Mouse (Mus musculus) E14TG2a.4 (cell line): Measurements from ENCODE around the gene St3gal3.

ENCODE experiments used
- H3K27me3 ChIP-seq: 2 replicates; pipeline ENCODE4 v1.6.1; 2014; ENCODE audit warnings: low read length, control low read depth; ENCODE audit not compliant: insufficient read depth
- H3K36me3 ChIP-seq: 2 replicates; pipeline ENCODE4 v1.6.1; 2014; ENCODE audit warnings: low read length, control low read depth; ENCODE audit not compliant: insufficient read depth
- H3K4me1 ChIP-seq: replicated peaks from 2 replicates; pipeline ENCODE4 v1.6.1; 2014; ENCODE audit warnings: low read depth, low read length, control low read depth
- H3K4me3 ChIP-seq: replicated peaks from 2 replicates; pipeline ENCODE4 v1.5.1; 2014; ENCODE audit warnings: mild to moderate bottlenecking, low read length
- H3K9me3 ChIP-seq: 2 replicates; pipeline ENCODE4 v1.6.1; 2014; ENCODE audit warnings: low read length, control low read depth
- CTCF ChIP-seq: conservative IDR thresholded peaks from 2 replicates; pipeline ENCODE4 v1.5.1; 2014; ENCODE audit warnings: low read length
- NANOG ChIP-seq: IDR thresholded peaks from 2 replicates; pipeline ENCODE4 v1.6.1; 2014; ENCODE audit warnings: borderline replicate concordance, low read length, mixed read lengths
- POU5F1 ChIP-seq: IDR thresholded peaks from 2 replicates; pipeline ENCODE4 v1.6.1; 2014; ENCODE audit warnings: low read length, borderline replicate concordance

St3gal3 gene

DNA sequence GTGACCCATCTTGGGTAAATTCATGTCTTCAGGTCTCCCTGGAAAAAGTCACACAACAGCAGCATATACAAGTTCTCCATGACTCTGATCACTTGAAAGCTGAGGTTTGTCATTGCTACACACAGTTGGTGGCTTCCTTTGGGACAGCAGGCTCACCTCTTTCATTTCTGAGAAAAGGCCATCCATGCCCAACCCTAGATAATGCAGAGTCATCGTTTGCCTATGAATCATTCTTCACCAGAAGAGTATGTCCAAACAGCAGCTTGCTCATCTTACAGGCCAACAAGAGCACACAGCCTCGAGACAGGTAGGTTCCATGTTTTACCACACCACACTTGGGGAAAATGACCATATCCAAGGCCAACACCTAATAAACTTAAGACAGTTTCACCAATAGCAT is 45.9 kb downstream of the St3gal3 start:
- Histone ChIP-seq H3K4me1 (peaks cover 18% of the 10 kb centered on the region), H3K4me3 (no peak overlapping the region), H3K27me3 (no peaks in the 10 kb centered on the region), H3K36me3 (peaks cover 4% of the 10 kb centered on the region; the same call in 1 of the 2 replicates), H3K9me3 (no peaks in the 10 kb centered on the region)
- TF ChIP-seq CTCF, result no peak
- no peak for TF ChIP-seq NANOG
- TF ChIP-seq POU5F1, result no peak

DNA sequence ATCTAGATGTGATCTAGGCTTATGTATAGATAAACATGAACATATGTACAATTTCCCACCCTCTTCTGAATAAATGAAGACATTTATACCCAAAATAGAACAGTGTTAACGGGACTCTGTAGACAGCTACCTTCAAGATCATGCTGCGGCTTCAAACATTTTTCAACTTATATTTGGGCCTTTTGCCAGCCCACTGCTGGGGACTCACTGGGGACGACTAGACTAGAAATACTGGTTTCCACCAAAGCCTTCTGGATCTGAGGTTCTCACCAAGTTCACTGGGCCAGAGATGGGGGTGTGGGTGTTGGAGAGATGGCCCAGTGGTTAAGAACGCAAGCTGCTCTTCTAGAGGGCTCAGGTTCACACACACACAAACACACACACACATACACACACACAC is 49.7 kb downstream of the St3gal3 start:
- no peaks in the 10 kb centered on the region for H3K9me3 ChIP-seq
- no peak for TF ChIP-seq NANOG
- TF ChIP-seq CTCF, result no peak
- TF ChIP-seq POU5F1, result no peak
- H3K27me3 ChIP-seq, result no peaks in the 10 kb centered on the region

DNA sequence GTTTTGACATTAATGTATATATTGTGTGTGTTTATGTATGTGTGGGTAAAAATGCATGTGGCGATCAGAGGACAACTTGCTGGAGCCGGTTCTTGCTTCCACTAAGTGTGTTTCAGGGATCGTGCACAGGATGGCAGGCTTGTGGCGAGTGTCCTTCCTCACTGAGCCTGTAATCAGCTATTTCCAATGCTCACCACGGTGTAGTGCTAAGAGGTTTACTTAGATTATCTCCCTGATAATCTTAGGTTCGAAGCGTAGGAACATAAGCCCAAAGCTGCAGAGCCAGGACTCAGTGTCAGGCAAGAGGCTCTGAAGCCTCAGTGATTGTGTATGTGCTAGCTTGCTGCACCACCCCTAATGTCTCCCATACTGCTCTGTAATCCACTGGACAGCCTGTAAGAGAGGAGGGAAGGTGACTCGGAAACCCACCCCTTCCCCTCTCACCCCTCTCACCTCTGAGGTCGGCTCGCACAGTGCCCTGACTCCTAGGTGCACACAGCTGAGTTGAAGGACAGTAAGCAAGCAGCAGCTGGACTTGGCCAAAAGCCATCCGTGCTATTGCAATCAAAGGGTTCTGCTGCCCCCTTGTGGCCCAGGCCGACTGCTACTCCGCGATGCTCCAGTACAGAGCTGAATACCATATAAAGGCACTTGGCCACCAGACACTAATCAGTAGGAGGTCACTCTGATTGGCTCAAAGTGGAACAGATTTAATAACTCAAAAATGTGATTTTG is 51.3 kb downstream of the St3gal3 start:
- peaks cover 21% of the 10 kb centered on the region for H3K4me1 ChIP-seq
- peaks cover 2% of the 10 kb centered on the region; the same call in 1 of the 2 replicates for H3K36me3 ChIP-seq
- H3K9me3 ChIP-seq, result no peaks in the 10 kb centered on the region
- H3K27me3 ChIP-seq, result no peaks in the 10 kb centered on the region
- TF ChIP-seq CTCF (peak; percentile 80), POU5F1 (no peak)
- no peak overlapping the region for H3K4me3 ChIP-seq

More for the DNA sequence above, 49.7 kb downstream of the St3gal3 start:
- no peak overlapping the region for H3K4me3 ChIP-seq
- peaks cover 20% of the 10 kb centered on the region for H3K4me1 ChIP-seq
- peaks cover 4% of the 10 kb centered on the region; the same call in 1 of the 2 replicates for H3K36me3 ChIP-seq

DNA sequence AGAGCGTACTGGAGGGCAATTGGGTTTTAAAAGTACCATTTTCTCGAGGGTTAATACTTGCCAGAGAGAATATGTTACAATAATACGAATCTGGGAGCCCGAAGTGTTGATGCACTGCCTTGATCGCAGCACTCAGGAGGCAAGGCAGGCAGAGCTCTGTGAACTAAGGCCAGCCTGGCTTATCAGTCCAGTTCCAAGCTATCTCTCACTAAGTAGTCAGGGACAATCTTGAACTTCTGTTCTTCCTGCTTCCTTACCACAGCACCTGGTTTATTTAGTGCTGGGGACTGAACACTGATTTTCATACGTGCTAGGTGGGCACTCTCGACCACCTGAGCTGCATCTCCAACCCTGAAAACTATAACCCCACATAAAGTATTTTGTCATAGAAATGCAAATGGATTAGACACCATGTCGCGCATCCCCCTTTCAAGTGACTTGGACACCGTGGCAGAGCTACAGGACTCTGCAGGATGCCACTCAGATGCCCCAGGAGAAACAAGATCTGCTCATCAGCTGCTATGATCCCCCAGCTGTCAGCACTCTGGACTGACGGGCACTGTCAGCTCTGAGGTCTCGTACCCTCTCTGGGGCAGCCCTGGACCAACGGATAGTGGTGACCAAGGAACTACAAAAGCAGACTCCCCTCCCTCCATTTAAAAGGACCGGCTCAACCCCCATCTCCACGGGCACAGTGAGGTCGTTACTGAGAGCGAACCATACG is 52.9 kb downstream of the St3gal3 start:
- Histone ChIP-seq H3K4me1 (peaks cover 34% of the 10 kb centered on the region), H3K36me3 (no peaks in the 10 kb centered on the region), H3K27me3 (no peaks in the 10 kb centered on the region), H3K9me3 (no peaks in the 10 kb centered on the region), H3K4me3 (no peak overlapping the region)
- TF ChIP-seq CTCF (no peak), POU5F1 (no peak), NANOG (no peak)

DNA sequence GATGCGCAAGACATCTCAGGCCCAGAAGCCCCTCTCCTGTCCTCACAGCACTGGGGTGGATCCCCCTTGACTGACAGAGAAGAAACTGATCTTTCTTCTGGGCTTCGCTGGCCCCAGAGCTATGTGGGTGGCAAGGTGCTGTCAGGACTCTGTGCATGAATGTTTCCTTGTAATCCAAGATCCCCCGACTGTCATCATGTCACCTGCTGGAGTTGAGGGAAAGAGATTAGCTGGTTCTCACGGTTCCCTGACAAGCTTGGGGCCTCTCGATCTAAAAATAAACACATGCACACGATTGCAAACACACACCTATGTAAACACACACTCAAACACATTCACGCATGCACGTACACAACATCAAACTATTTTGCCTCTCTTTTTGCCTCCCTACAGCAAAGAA is 54.2 kb downstream of the St3gal3 start:
- Histone ChIP-seq H3K27me3 (no peaks in the 10 kb centered on the region), H3K4me3 (no peak overlapping the region), H3K4me1 (peaks cover 45% of the 10 kb centered on the region), H3K36me3 (no peaks in the 10 kb centered on the region), H3K9me3 (no peaks in the 10 kb centered on the region)
- no peak for TF ChIP-seq CTCF
- no peak for TF ChIP-seq POU5F1
- TF ChIP-seq NANOG, result no peak

DNA sequence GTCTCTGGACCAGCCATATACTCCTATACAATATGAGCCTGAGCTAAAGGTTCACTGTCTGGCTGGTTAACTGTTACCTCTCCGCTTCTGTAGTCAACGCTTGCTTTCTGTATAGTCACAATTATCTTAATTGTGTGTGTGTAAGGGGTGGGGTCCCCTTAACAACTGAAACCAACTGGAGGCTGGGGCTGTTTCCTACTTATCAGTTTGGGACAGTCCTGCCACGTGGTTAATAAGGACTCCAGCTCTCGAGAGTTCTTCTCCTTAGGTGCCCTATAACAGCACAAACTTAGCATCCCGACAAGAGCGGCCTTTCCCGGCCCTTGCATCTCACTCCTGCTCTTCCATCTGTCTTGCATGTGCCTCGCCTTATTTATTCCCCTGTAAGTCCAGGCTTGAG is 55.5 kb downstream of the St3gal3 start:
- no peak for TF ChIP-seq POU5F1
- no peak for TF ChIP-seq CTCF
- no peak for TF ChIP-seq NANOG
- Histone ChIP-seq H3K27me3 (no peaks in the 10 kb centered on the region), H3K4me1 (peaks cover 48% of the 10 kb centered on the region), H3K36me3 (no peaks in the 10 kb centered on the region), H3K4me3 (no peak overlapping the region), H3K9me3 (0 out of 2 replicates have a peak, but pooled peaks cover under 1% of the 10 kb centered on the region)

DNA sequence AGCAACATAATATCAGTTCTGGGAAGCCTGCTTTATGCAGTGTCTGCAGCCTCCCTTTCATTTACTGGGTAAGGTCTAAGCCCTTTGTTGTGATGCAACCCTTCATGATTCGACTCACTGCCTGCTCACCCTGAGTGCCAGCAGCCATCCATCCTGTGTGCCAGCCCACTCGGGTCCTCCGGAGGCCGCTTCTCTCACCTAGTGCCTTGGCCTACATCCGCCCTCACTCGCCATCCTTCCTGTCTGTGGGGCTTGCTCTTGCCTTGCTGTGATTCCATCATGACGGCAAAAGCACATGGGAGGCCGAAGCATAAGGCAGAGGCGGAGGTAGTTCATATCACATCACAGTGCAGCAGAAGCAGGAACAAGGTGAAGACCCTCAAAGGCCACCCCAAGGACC is 56.1 kb downstream of the St3gal3 start:
- no peak for TF ChIP-seq NANOG
- TF ChIP-seq POU5F1, result no peak
- no peak for TF ChIP-seq CTCF
- peaks cover 48% of the 10 kb centered on the region for H3K4me1 ChIP-seq
- H3K27me3 ChIP-seq, result no peaks in the 10 kb centered on the region
- 0 out of 2 replicates have a peak, but pooled peaks cover 3% of the 10 kb centered on the region for H3K9me3 ChIP-seq
- H3K4me3 ChIP-seq, result peak overlapping the region; percentile 43; the same call in 1 of the 2 replicates
- H3K36me3 ChIP-seq, result no peaks in the 10 kb centered on the region

DNA sequence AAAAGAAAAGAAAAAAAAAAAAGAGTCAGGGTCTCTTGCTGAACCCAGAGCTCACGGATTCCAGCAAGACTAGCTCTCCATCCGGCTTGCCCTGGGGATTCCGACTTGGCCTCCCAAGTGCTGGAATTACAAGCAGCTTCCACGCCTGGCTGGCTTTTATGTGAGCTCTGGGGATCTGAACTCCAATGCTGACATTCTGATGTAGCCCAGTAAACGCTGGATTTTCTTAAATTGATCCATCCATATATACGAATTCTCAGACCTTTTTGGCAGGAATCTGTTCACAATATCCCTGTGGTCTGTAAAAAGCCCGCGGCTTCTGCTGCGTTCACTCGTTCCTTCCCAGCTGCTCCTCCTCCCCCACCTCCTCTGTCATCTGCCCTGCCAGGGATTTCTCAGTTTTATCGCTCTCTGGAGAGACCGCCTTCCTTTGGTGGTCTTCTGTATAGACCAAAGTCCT is 57.4 kb downstream of the St3gal3 start:
- TF ChIP-seq CTCF (no peak), NANOG (no peak), POU5F1 (no peak)
- Histone ChIP-seq H3K4me3 (no peak overlapping the region), H3K36me3 (no peaks in the 10 kb centered on the region), H3K4me1 (peaks cover 49% of the 10 kb centered on the region), H3K9me3 (0 out of 2 replicates have a peak, but pooled peaks cover 3% of the 10 kb centered on the region), H3K27me3 (no peaks in the 10 kb centered on the region)
